Mouse (Mus musculus) myocyte (in vitro differentiated cells): Measurements from ENCODE around the gene Meis2. TPM values are rescaled to one million over a fixed set of nuclear protein-coding genes. Genes with fewer than 3 reads are reported as not detected.

Experiments used
- H3K27me3 ChIP-seq: one replicate; pipeline ENCODE4 v1.6.1; 2011; ENCODE audit not compliant: control insufficient read depth, insufficient read depth, insufficient read length
- H3K36me3 ChIP-seq: one replicate; pipeline ENCODE4 v1.6.1; 2011; ENCODE audit not compliant: control insufficient read depth, insufficient read depth
- H3K4me2 ChIP-seq: one replicate; pipeline ENCODE4 v1.6.1; 2011; ENCODE audit warnings: low read depth, control low read depth
- H3K4me3 ChIP-seq: one replicate; pipeline ENCODE4 v1.5.1; 2011; ENCODE audit warnings: mild to moderate bottlenecking, control low read depth, moderate library complexity
- H3K79me2 ChIP-seq: one replicate; pipeline ENCODE4 v1.6.1; 2011; ENCODE audit not compliant: control insufficient read depth, insufficient read depth
- H3ac ChIP-seq: one replicate; pipeline ENCODE4 v1.6.1; 2011; ENCODE audit not compliant: control insufficient read depth, insufficient read length
- CEBPB ChIP-seq: IDR thresholded peaks from 2 replicates; pipeline ENCODE4 v1.6.1; 2011; ENCODE audit warnings: mild to moderate bottlenecking, moderate library complexity; ENCODE audit not compliant: poor library complexity, insufficient read depth, severe bottlenecking
- E2F4 ChIP-seq: IDR thresholded peaks from one replicate; pipeline ENCODE4 v1.6.1; 2011; ENCODE audit warnings: mild to moderate bottlenecking, control low read depth, moderate library complexity; ENCODE audit not compliant: insufficient read depth
- MAX ChIP-seq: IDR thresholded peaks from one replicate; pipeline ENCODE4 v1.6.1; 2011; ENCODE audit warnings: low read depth, mild to moderate bottlenecking, control low read depth
- MYOD1 ChIP-seq, 3 experiments: IDR thresholded peaks; one replicate each; pipeline ENCODE4 v1.6.1; 2011; ENCODE audit warnings: control low read depth in 2 of 3, low read depth in 2 of 3, mild to moderate bottlenecking in 2 of 3, moderate library complexity in 1 of 3; ENCODE audit not compliant: insufficient read length in 2 of 3, control insufficient read depth in 1 of 3
- MYOG ChIP-seq, 3 experiments: IDR thresholded peaks; one replicate each; pipeline ENCODE4 v1.6.1; 2011; ENCODE audit warnings: control low read depth in 2 of 3, low read depth in 2 of 3, mild to moderate bottlenecking in 2 of 3; ENCODE audit not compliant: insufficient read length in 2 of 3, control insufficient read depth in 1 of 3, insufficient read depth in 1 of 3
- POLR2A ChIP-seq: IDR thresholded peaks from one replicate; pipeline ENCODE4 v1.6.1; 2011; ENCODE audit warnings: low read depth, mild to moderate bottlenecking, control low read depth, moderate library complexity; ENCODE audit not compliant: insufficient read length
- POLR2AphosphoS2 ChIP-seq: IDR thresholded peaks from one replicate; pipeline ENCODE4 v1.6.1; 2011; ENCODE audit warnings: low read depth, control low read depth; ENCODE audit not compliant: insufficient read length
- REST ChIP-seq: IDR thresholded peaks from one replicate; pipeline ENCODE4 v1.6.1; 2011; ENCODE audit warnings: mild to moderate bottlenecking, control low read depth, moderate library complexity; ENCODE audit not compliant: insufficient read depth, insufficient read length
- SRF ChIP-seq: IDR thresholded peaks from one replicate; pipeline ENCODE4 v1.6.1; 2011; ENCODE audit warnings: low read depth; ENCODE audit not compliant: control insufficient read depth, insufficient read length
- TCF12 ChIP-seq: IDR thresholded peaks from one replicate; pipeline ENCODE4 v1.6.1; 2011; ENCODE audit warnings: mild to moderate bottlenecking, control low read depth; ENCODE audit not compliant: poor library complexity, insufficient read depth, severe bottlenecking
- TCF3 ChIP-seq: IDR thresholded peaks from one replicate; pipeline ENCODE4 v1.6.1; 2011; ENCODE audit warnings: low read depth, control low read depth; ENCODE audit not compliant: insufficient read length
- USF1 ChIP-seq: IDR thresholded peaks from one replicate; pipeline ENCODE4 v1.6.1; 2011; ENCODE audit warnings: low read depth, mild to moderate bottlenecking, control low read depth, moderate library complexity
- polyA plus RNA-seq: library from polyadenylated mRNA; unstranded; fragments of >200 nt; fragmentation: generic; extraction: Trizol; gene quantifications from one replicate; pipeline ENCODE4 v1.2.1, GENCODE M21; 2012; ENCODE audit warnings: missing spikeins

Gene Meis2
- polyA plus RNA-seq, 1 experiment: 9.3 TPM

GRCm38 (mm10) chr2:116019466-116019794, 46.2 kb downstream of the Meis2 start:
- Histone ChIP-seq H3ac (no peak overlapping the region), H3K79me2 (no peaks in the 10 kb centered on the region), H3K4me2 (no peak overlapping the region), H3K36me3 (no peaks in the 10 kb centered on the region), H3K4me3 (no peak overlapping the region), H3K27me3 (no peaks in the 10 kb centered on the region)
- TF ChIP-seq TCF12 (no peak), MYOG (IDR thresholded peaks at IDR 0.05; ENCODE audit: control insufficient read depth in 1 of 3, insufficient read depth in 1 of 3, insufficient read length in 2 of 3, low read depth in 2 of 3) (no peak), USF1 (no peak), MAX (no peak), MYOD1 (IDR thresholded peaks at IDR 0.05; ENCODE audit: control insufficient read depth in 1 of 3, insufficient read length in 2 of 3, low read depth in 2 of 3) (no peak), POLR2AphosphoS2 (no peak), E2F4 (no peak), POLR2A (no peak), TCF3 (no peak), CEBPB (no peak), REST (no peak), SRF (no peak)

GRCm38 (mm10) chr2:116018781-116019465, 46.7 kb downstream of the Meis2 start:
- no peak overlapping the region for H3ac ChIP-seq
- H3K4me2 ChIP-seq: no peak overlapping the region
- H3K4me3 ChIP-seq: no peak overlapping the region
- no peaks in the 10 kb centered on the region for H3K79me2 ChIP-seq
- TF ChIP-seq REST (no peak), POLR2A (no peak), MYOD1 (IDR thresholded peaks at IDR 0.05; ENCODE audit: control insufficient read depth in 1 of 3, insufficient read length in 2 of 3, low read depth in 2 of 3) (no peak), USF1 (no peak)
- H3K27me3 ChIP-seq: no peaks in the 10 kb centered on the region
- no peaks in the 10 kb centered on the region for H3K36me3 ChIP-seq

- H3ac ChIP-seq: no peak overlapping the region
- peaks cover 4% of the 10 kb centered on the region for H3K36me3 ChIP-seq
- no peak overlapping the region for H3K4me3 ChIP-seq
- H3K4me2 ChIP-seq: no peak overlapping the region
- H3K79me2 ChIP-seq: no peaks in the 10 kb centered on the region
- no peak for TF ChIP-seq CEBPB
- TF ChIP-seq TCF3: no peak
- TF ChIP-seq POLR2A: no peak
- TF ChIP-seq MYOG (IDR thresholded peaks at IDR 0.05; ENCODE audit: control insufficient read depth in 1 of 3, insufficient read depth in 1 of 3, insufficient read length in 2 of 3, low read depth in 2 of 3): no peak
- no peak for TF ChIP-seq POLR2AphosphoS2
- no peak for TF ChIP-seq REST
- H3K27me3 ChIP-seq: no peaks in the 10 kb centered on the region
Measured at GRCm38 (mm10) chr2:116015520-116015919, 50.1 kb downstream of the Meis2 start.

- H3K79me2 ChIP-seq: no peaks in the 10 kb centered on the region
Measured at GRCm38 (mm10) chr2:116010469-116010868, 55.2 kb downstream of the Meis2 start.

GRCm38 (mm10) chr2:116010061-116010460, 55.6 kb downstream of the Meis2 start:
- H3K36me3 ChIP-seq: peaks cover 16% of the 10 kb centered on the region
- no peak overlapping the region for H3ac ChIP-seq
- no peak overlapping the region for H3K4me3 ChIP-seq
- H3K79me2 ChIP-seq: no peaks in the 10 kb centered on the region
- no peaks in the 10 kb centered on the region for H3K27me3 ChIP-seq
- no peak overlapping the region for H3K4me2 ChIP-seq
- TF ChIP-seq TCF3 (no peak), MAX (no peak), USF1 (no peak), E2F4 (no peak), TCF12 (no peak), POLR2AphosphoS2 (no peak), REST (no peak), POLR2A (no peak), MYOG (IDR thresholded peaks at IDR 0.05; ENCODE audit: control insufficient read depth in 1 of 3, insufficient read depth in 1 of 3, insufficient read length in 2 of 3, low read depth in 2 of 3) (no peak), CEBPB (no peak), MYOD1 (IDR thresholded peaks at IDR 0.05; ENCODE audit: control insufficient read depth in 1 of 3, insufficient read length in 2 of 3, low read depth in 2 of 3) (no peak)

More at GRCm38 (mm10) chr2:116010469-116010868, 55.2 kb downstream of the Meis2 start:
- TF ChIP-seq TCF3: no peak
- no peak for TF ChIP-seq MYOG (IDR thresholded peaks at IDR 0.05; ENCODE audit: control insufficient read depth in 1 of 3, insufficient read depth in 1 of 3, insufficient read length in 2 of 3, low read depth in 2 of 3)
- no peak for TF ChIP-seq USF1
- TF ChIP-seq MAX: no peak
- no peak for TF ChIP-seq TCF12
- TF ChIP-seq E2F4: no peak
- no peak for TF ChIP-seq POLR2AphosphoS2
- no peak for TF ChIP-seq CEBPB
- no peak for TF ChIP-seq SRF
- Histone ChIP-seq H3K4me3 (no peak overlapping the region), H3K36me3 (peaks cover 16% of the 10 kb centered on the region), H3ac (no peak overlapping the region), H3K4me2 (no peak overlapping the region), H3K27me3 (no peaks in the 10 kb centered on the region)
